Mouse (Mus musculus) bone marrow macrophage, adult 2 months (primary cell): ENCODE results near the gene Mmp2.

Source experiments
- CTCF ChIP-seq: IDR thresholded peaks from 2 replicates; pipeline ENCODE4 v1.5.1; 2012; ENCODE audit warnings: low read depth, mild to moderate bottlenecking, low read length, moderate library complexity
- POLR2A ChIP-seq: IDR thresholded peaks from 2 replicates; pipeline ENCODE4 v1.6.1; 2012; ENCODE audit warnings: mild to moderate bottlenecking, low read depth, low read length, borderline replicate concordance

- TF ChIP-seq CTCF (no peak), POLR2A (no peak)
Measured at GRCm38 (mm10) chr8:92821151-92821550, 5.9 kb upstream of the Mmp2 start.
